Mouse (Mus musculus) lung, embryonic 16.5 days (tissue): ENCODE measurements around the gene Prnd. TPM values are rescaled to one million over a fixed set of nuclear protein-coding genes. Genes with fewer than 3 reads are reported as not detected.

Experiments used
- ATAC-seq: fragments of 200-750 bp; cut with Nextera tagmentation; 2 replicates; pipeline ENCODE4 v1.8.0; 2017; ENCODE audit warnings: low read depth, mild to moderate bottlenecking, moderate library complexity
- H3K27ac ChIP-seq: fragments of 300-500 bp; sonication (generic); 2 replicates; pipeline ENCODE4 v1.5.1; 2014; ENCODE audit warnings: mild to moderate bottlenecking, control low read depth, low read length
- H3K27me3 ChIP-seq: fragments of 300-500 bp; sonication (generic); 2 replicates; pipeline ENCODE4 v1.6.1; 2014; ENCODE audit warnings: low read depth, low read length, mixed read lengths; ENCODE audit not compliant: control insufficient read depth, insufficient read depth
- H3K36me3 ChIP-seq: fragments of 300-500 bp; sonication (generic); 2 replicates; pipeline ENCODE4 v1.6.1; 2014; ENCODE audit warnings: low read length; ENCODE audit not compliant: control insufficient read depth, insufficient read depth
- H3K4me1 ChIP-seq: fragments of 300-500 bp; sonication (generic); replicated peaks from 2 replicates; pipeline ENCODE4 v1.6.1; 2014; ENCODE audit warnings: low read length, mixed read lengths; ENCODE audit not compliant: control insufficient read depth, insufficient read depth
- H3K4me2 ChIP-seq: fragments of 300-500 bp; sonication (generic); 2 replicates; pipeline ENCODE4 v1.6.1; 2014; ENCODE audit warnings: low read depth, low read length, control low read depth
- H3K4me3 ChIP-seq: fragments of 300-500 bp; sonication (generic); 2 replicates; pipeline ENCODE4 v1.5.1; 2014; ENCODE audit warnings: mild to moderate bottlenecking, low read length, control low read depth
- H3K9ac ChIP-seq: fragments of 300-500 bp; sonication (generic); 2 replicates; pipeline ENCODE4 v1.6.1; 2014; ENCODE audit warnings: low read length, control low read depth
- H3K9me3 ChIP-seq: fragments of 300-500 bp; sonication (generic); 2 replicates; pipeline ENCODE4 v1.6.1; 2016; ENCODE audit warnings: low read length; ENCODE audit not compliant: control insufficient read depth
- WGBS: fragments of 180-500 bp; shearing (Covaris S2); extraction: QIAGEN DNeasy Blood & Tissue Kit; methylation state at CpG from one replicate; pipeline ENCODE4 v1.1.7; 2014; 5-methylcytosine and 5-hydroxymethylcytosine counted together
- polyA plus RNA-seq: library from polyadenylated mRNA; unstranded; fragments of >200 nt; fragmentation: Nextera tagmentation; extraction: Ambion mirVana; gene quantifications from 2 replicates; pipeline ENCODE4 v1.2.1, GENCODE M21; 2015

Prnd gene
- polyA plus RNA-seq, 1 experiment from 2014 or later = 38.3 TPM

- Histone ChIP-seq H3K4me3 (no peak overlapping the region), H3K4me2 (no peak overlapping the region), H3K27me3 (no peaks in the 10 kb centered on the region; the same call in 1 of the 2 replicates), H3K36me3 (no peaks in the 10 kb centered on the region), H3K4me1 (peaks cover 6% of the 10 kb centered on the region; the same call in 1 of the 2 replicates), H3K9me3 (no peaks in the 10 kb centered on the region), H3K27ac (no peak overlapping the region), H3K9ac (no peak overlapping the region)
- no peak for ATAC-seq
- WGBS = 77% methylated on average over 7 of the region's 7 CpGs
These were observed 5.9 kb downstream of the Prnd start for GRCm38 (mm10) chr2:131956336-131957256.

- H3K9me3 ChIP-seq = no peaks in the 10 kb centered on the region
- ATAC-seq = 0 out of 2 replicates have a peak, but pooled peaks have one; percentile 46
- no peaks in the 10 kb centered on the region; the same call in 1 of the 2 replicates for H3K27me3 ChIP-seq
- no peak overlapping the region for H3K27ac ChIP-seq
- H3K4me1 ChIP-seq = peaks cover 6% of the 10 kb centered on the region; the same call in 1 of the 2 replicates
- WGBS = 40% methylated on average over 9 of the region's 9 CpGs
- H3K4me2 ChIP-seq = no peak overlapping the region
- no peak overlapping the region for H3K4me3 ChIP-seq
- no peak overlapping the region for H3K9ac ChIP-seq
- no peaks in the 10 kb centered on the region for H3K36me3 ChIP-seq
These were observed 7.1 kb downstream of the Prnd start for GRCm38 (mm10) chr2:131957731-131958222.

GRCm38 (mm10) chr2:131961671-131962070 lies 11.0 kb downstream of the Prnd start:
- 56% methylated on average over 2 of the region's 2 CpGs for WGBS
- Histone ChIP-seq H3K27me3 (no peaks in the 10 kb centered on the region), H3K4me2 (no peak overlapping the region), H3K36me3 (no peaks in the 10 kb centered on the region), H3K4me1 (no peaks in the 10 kb centered on the region), H3K9me3 (no peaks in the 10 kb centered on the region), H3K27ac (no peak overlapping the region), H3K9ac (no peak overlapping the region), H3K4me3 (no peak overlapping the region)
- no peak for ATAC-seq

GRCm38 (mm10) chr2:131970597-131970996 lies 19.9 kb downstream of the Prnd start:
- Histone ChIP-seq H3K4me1 (no peaks in the 10 kb centered on the region), H3K4me3 (no peak overlapping the region), H3K9ac (no peak overlapping the region), H3K9me3 (no peaks in the 10 kb centered on the region), H3K27ac (no peak overlapping the region), H3K27me3 (no peaks in the 10 kb centered on the region), H3K36me3 (no peaks in the 10 kb centered on the region), H3K4me2 (no peak overlapping the region)
- no peak for ATAC-seq
- 85% methylated on average over 2 of the region's 2 CpGs for WGBS

GRCm38 (mm10) chr2:131971098-131971497 lies 20.4 kb downstream of the Prnd start:
- no peak overlapping the region for H3K4me3 ChIP-seq
- H3K9me3 ChIP-seq = no peaks in the 10 kb centered on the region
- ATAC-seq = no peak
- 73% methylated on average over 4 of the region's 4 CpGs for WGBS
- H3K9ac ChIP-seq = no peak overlapping the region
- no peak overlapping the region for H3K4me2 ChIP-seq
- H3K27ac ChIP-seq = no peak overlapping the region
- H3K27me3 ChIP-seq = no peaks in the 10 kb centered on the region
- H3K36me3 ChIP-seq = no peaks in the 10 kb centered on the region
- H3K4me1 ChIP-seq = no peaks in the 10 kb centered on the region

- no peak overlapping the region for H3K9ac ChIP-seq
- no peak for ATAC-seq
- no peak overlapping the region for H3K27ac ChIP-seq
- no peak overlapping the region for H3K4me2 ChIP-seq
- H3K27me3 ChIP-seq = no peaks in the 10 kb centered on the region
- 77% methylated on average over 3 of the region's 3 CpGs for WGBS
- 0 out of 2 replicates have a peak, but pooled peaks cover 3% of the 10 kb centered on the region for H3K9me3 ChIP-seq
- H3K36me3 ChIP-seq = no peaks in the 10 kb centered on the region
- no peaks in the 10 kb centered on the region for H3K4me1 ChIP-seq
- H3K4me3 ChIP-seq = no peak overlapping the region
These were observed 26.0 kb downstream of the Prnd start for GRCm38 (mm10) chr2:131976663-131977062.

GRCm38 (mm10) chr2:131980866-131981265 lies 30.2 kb downstream of the Prnd start:
- Histone ChIP-seq H3K4me1 (no peaks in the 10 kb centered on the region), H3K27me3 (no peaks in the 10 kb centered on the region), H3K36me3 (no peaks in the 10 kb centered on the region), H3K4me2 (no peak overlapping the region), H3K9ac (no peak overlapping the region), H3K27ac (peak overlapping the region; percentile 53; the same call in 1 of the 2 replicates), H3K9me3 (0 out of 2 replicates have a peak, but pooled peaks cover 3% of the 10 kb centered on the region), H3K4me3 (no peak overlapping the region)
- 30% methylated on average over 9 of the region's 9 CpGs for WGBS
- peak; percentile 91 for ATAC-seq

GRCm38 (mm10) chr2:131982546-131983196 lies 32.0 kb downstream of the Prnd start:
- Histone ChIP-seq H3K9ac (no peak overlapping the region), H3K27me3 (no peaks in the 10 kb centered on the region), H3K4me2 (no peak overlapping the region), H3K9me3 (0 out of 2 replicates have a peak, but pooled peaks cover 2% of the 10 kb centered on the region), H3K36me3 (no peaks in the 10 kb centered on the region), H3K4me3 (no peak overlapping the region), H3K27ac (no peak overlapping the region), H3K4me1 (no peaks in the 10 kb centered on the region)
- 12% methylated on average over 6 of the region's 6 CpGs for WGBS
- ATAC-seq = peak; percentile 68

- WGBS = 30% methylated on average over 3 of the region's 3 CpGs
- H3K4me2 ChIP-seq = no peak overlapping the region
- no peak for ATAC-seq
These were observed 37.3 kb downstream of the Prnd start for GRCm38 (mm10) chr2:131987950-131988349.

More at GRCm38 (mm10) chr2:131987950-131988349, 37.3 kb downstream of the Prnd start:
- no peaks in the 10 kb centered on the region for H3K27me3 ChIP-seq
- no peaks in the 10 kb centered on the region for H3K36me3 ChIP-seq
- no peaks in the 10 kb centered on the region for H3K9me3 ChIP-seq
- no peak overlapping the region for H3K27ac ChIP-seq
- no peak overlapping the region for H3K4me3 ChIP-seq
- H3K4me1 ChIP-seq = peaks cover 4% of the 10 kb centered on the region
- H3K9ac ChIP-seq = no peak overlapping the region
